Mouse (Mus musculus) bone marrow macrophage, adult 2 months (primary cell): ENCODE measurements at regions not wholly inside any gene's neighbourhood (a gene's known extent, or its start where the extent isn't known, plus 50 kb on each side); places are given as distances from the start of the nearest gene placed in this dataset.

ENCODE experiments used
- CTCF ChIP-seq: IDR thresholded peaks from 2 replicates; pipeline ENCODE4 v1.5.1; 2012; ENCODE audit warnings: low read depth, mild to moderate bottlenecking, low read length, moderate library complexity
- POLR2A ChIP-seq: IDR thresholded peaks from 2 replicates; pipeline ENCODE4 v1.6.1; 2012; ENCODE audit warnings: mild to moderate bottlenecking, low read depth, low read length, borderline replicate concordance

GRCm38 (mm10) chr15:40079872-40080271, 54.3 kb upstream of the 9330182O14Rik start:
- TF ChIP-seq POLR2A (no peak), CTCF (no peak)
